Mouse (Mus musculus): ENCODE data around the gene Ilf2. TPM values are rescaled to one million over a fixed set of nuclear protein-coding genes. Genes with fewer than 3 reads are reported as not detected.

The Ilf2 gene
- polyA plus RNA-seq (2016; fragmentation: Nextera tagmentation; extraction: Ambion mirVana) = 301 and 311 TPM in 2 replicates

DNA sequence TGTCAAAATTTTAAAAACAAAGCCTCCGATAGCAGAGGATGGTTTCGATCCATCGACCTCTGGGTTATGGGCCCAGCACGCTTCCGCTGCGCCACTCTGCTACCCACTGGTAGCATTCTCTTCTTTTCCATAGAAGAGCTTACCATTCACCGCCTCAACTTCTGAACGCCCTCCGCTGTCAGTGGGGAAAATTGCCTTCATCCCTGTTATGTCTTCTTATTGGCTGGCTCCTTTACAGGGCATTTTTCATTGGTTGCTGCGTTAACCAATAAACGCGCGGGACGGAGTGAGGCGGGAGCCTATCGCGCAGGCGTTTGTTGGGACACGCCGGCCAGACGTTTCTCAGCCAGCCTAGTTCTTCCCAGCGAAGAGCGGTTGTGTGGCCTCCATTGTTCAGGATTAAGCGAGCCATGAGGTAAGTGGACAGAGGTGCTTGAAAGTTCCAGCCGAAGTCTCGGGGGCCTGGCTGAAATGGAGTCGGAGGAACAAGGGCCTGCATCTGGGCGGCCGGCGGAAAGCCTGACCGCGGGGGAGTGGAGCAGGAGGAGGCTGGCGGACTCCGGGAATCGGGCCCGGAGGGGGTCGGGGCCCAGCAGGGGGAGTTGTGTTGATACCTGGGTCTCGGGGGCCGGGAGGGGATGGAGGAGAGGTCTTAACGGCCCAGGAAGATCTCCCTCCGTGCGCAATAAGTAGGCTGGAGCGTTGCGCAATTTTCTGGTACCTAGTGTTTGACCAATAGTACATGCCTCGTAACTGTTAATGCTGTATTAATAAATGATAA, at the start of gene Ilf2:
Gene Ilf2 (plus strand): TSS at position 296 of the 781 bp plus-strand sequence.
- 0 out of 2 replicates have a peak, but pooled peaks cover 6% of the 10 kb centered on the region for H3K4me1 ChIP-seq
- peak within 1 kb of the TSS; percentile 95 for H3K27ac ChIP-seq
- H3K4me3 ChIP-seq = peak within 1 kb of the TSS; percentile 79
- peak; percentile 99 for ATAC-seq (ENCODE audit: insufficient number of reproducible peaks, insufficient read depth, low FRiP score, low TSS enrichment)
- H3K36me3 ChIP-seq = peaks cover 34% of the 10 kb centered on the region
- H3K4me2 ChIP-seq (replicated peaks) = peak within 1 kb of the TSS; percentile 75
- H3K27me3 ChIP-seq = no peaks in the 10 kb centered on the region
- WGBS = under 1% methylated on average over 45 of the region's 45 CpGs
- no peaks in the 10 kb centered on the region for H3K9me3 ChIP-seq
- H3K9ac ChIP-seq = peak within 1 kb of the TSS; percentile 85

GRCm38 (mm10) chr3:90427574-90427973, 48.4 kb upstream of the Ilf2 start:
- peaks cover 20% of the 10 kb centered on the region for H3K4me1 ChIP-seq
- H3K4me3 ChIP-seq = no peak overlapping the region
- no peaks in the 10 kb centered on the region for H3K27me3 ChIP-seq
- no peak overlapping the region for H3K27ac ChIP-seq
- 58% methylated on average over 1 of the region's 1 CpGs for WGBS
- no peaks in the 10 kb centered on the region for H3K9me3 ChIP-seq
- peaks cover 23% of the 10 kb centered on the region for H3K36me3 ChIP-seq
- ATAC-seq (ENCODE audit: insufficient number of reproducible peaks, insufficient read depth, low FRiP score, low TSS enrichment) = no peak
- no peak overlapping the region for H3K9ac ChIP-seq
- H3K4me2 ChIP-seq (replicated peaks) = no peak overlapping the region

DNA sequence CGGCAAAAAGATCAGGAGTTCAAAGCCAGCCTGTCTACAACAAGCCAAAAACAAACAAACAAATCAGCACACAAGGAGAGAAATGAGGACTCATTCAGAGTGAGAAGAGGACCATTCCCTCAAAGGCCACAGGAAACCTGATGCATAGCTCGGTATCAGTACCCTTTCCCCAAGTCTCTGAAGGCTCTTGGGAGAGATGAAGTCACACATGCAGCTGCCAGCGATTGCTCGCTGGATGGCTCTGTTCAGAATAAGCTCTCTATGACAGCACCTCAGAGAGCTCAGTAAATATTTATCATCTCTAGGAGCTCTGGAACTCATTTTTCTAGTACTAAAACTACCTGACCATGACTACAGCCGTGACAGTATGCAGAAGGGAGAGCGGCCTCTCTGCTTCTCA, 47.7 kb upstream of the Ilf2 start:
- peaks cover 17% of the 10 kb centered on the region for H3K36me3 ChIP-seq

GRCm38 (mm10) chr3:90429576-90429975, 46.4 kb upstream of the Ilf2 start:
- ATAC-seq (ENCODE audit: insufficient number of reproducible peaks, insufficient read depth, low FRiP score, low TSS enrichment) = no peak
- peaks cover 20% of the 10 kb centered on the region for H3K4me1 ChIP-seq
- 87% methylated on average over 3 of the region's 3 CpGs for WGBS

More for the DNA sequence above, 47.7 kb upstream of the Ilf2 start:
- H3K27me3 ChIP-seq = no peaks in the 10 kb centered on the region
- WGBS = 82% methylated on average over 6 of the region's 6 CpGs
- H3K4me1 ChIP-seq = peaks cover 20% of the 10 kb centered on the region
- no peak for ATAC-seq (ENCODE audit: insufficient number of reproducible peaks, insufficient read depth, low FRiP score, low TSS enrichment)
- no peaks in the 10 kb centered on the region for H3K9me3 ChIP-seq
- H3K27ac ChIP-seq = no peak overlapping the region
- no peak overlapping the region for H3K4me3 ChIP-seq
- no peak overlapping the region for H3K9ac ChIP-seq
- no peak overlapping the region for H3K4me2 ChIP-seq (replicated peaks)

DNA sequence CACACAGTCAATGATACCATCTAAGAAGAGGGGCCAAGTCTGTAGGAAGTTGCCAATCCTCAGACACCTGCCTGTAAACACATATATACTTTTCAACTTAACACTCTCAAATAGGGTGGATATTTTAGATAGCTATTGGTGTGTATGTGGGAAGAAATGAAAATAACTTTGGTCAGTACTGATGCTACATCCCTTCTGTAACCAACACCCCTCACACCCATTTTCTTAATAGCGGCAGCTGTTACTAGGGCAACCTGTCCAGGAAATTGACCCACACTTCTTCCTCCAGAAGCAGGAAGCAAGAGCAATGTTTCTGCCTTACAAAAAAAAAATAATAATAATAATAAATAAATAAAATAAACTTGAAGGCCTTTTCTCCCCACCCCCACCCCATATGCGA, 43.6 kb upstream of the Ilf2 start:
- peak overlapping the region; percentile 78 for H3K4me3 ChIP-seq
- peak overlapping the region; percentile 95 for H3K4me2 ChIP-seq (replicated peaks)
- WGBS = 15% methylated on average over 2 of the region's 2 CpGs
- H3K9me3 ChIP-seq = no peaks in the 10 kb centered on the region
- no peaks in the 10 kb centered on the region for H3K27me3 ChIP-seq
- peak overlapping the region; percentile 91 for H3K9ac ChIP-seq
- peaks cover 20% of the 10 kb centered on the region for H3K4me1 ChIP-seq
- ATAC-seq (ENCODE audit: insufficient number of reproducible peaks, insufficient read depth, low FRiP score, low TSS enrichment) = no peak
- H3K27ac ChIP-seq = no peak overlapping the region
- 0 out of 2 replicates have a peak, but pooled peaks cover 10% of the 10 kb centered on the region for H3K36me3 ChIP-seq

More at GRCm38 (mm10) chr3:90429576-90429975, 46.4 kb upstream of the Ilf2 start:
- H3K4me2 ChIP-seq (replicated peaks) = no peak overlapping the region
- no peak overlapping the region for H3K9ac ChIP-seq
- no peak overlapping the region for H3K27ac ChIP-seq
- H3K9me3 ChIP-seq = no peaks in the 10 kb centered on the region
- 0 out of 2 replicates have a peak, but pooled peaks cover 10% of the 10 kb centered on the region for H3K36me3 ChIP-seq
- no peaks in the 10 kb centered on the region for H3K27me3 ChIP-seq
- H3K4me3 ChIP-seq = no peak overlapping the region

DNA sequence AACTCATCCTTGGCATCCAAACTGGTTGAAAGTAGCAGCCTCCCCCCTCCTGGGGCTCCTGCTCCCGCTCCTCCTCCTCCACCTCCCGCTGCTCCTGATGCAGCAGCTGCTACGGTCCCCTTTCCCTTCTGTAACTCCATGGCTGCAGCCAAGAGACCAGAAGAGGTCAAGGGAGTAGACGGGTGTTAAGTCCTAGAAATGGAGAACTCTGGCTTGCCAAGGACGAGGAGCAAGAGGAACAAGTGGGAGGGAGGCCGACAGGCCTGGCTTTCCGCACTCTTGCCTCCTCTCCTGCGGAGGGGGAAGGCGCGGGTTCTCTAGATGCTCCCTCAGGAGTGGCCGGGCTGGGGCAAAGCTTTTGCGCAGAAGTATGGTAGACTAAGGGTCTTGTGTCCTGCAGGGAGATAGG, 43.1 kb upstream of the Ilf2 start:
- Histone ChIP-seq H3K4me2 (replicated peaks) (peak overlapping the region; percentile 95), H3K36me3 (0 out of 2 replicates have a peak, but pooled peaks cover 10% of the 10 kb centered on the region), H3K4me3 (peak overlapping the region; percentile 78), H3K9ac (peak overlapping the region; percentile 91), H3K27ac (peak overlapping the region; percentile 95), H3K27me3 (no peaks in the 10 kb centered on the region), H3K9me3 (no peaks in the 10 kb centered on the region), H3K4me1 (peaks cover 20% of the 10 kb centered on the region)
- WGBS = 0% methylated on average over 12 of the region's 12 CpGs
- ATAC-seq (ENCODE audit: insufficient number of reproducible peaks, insufficient read depth, low FRiP score, low TSS enrichment) = 0 out of 2 replicates have a peak, but pooled peaks have one; percentile 17

- Histone ChIP-seq H3K9me3 (no peaks in the 10 kb centered on the region), H3K4me3 (peak within 1 kb of the TSS; percentile 78), H3K36me3 (0 out of 2 replicates have a peak, but pooled peaks cover 10% of the 10 kb centered on the region), H3K4me1 (peaks cover 17% of the 10 kb centered on the region), H3K4me2 (replicated peaks) (peak within 1 kb of the TSS; percentile 95), H3K27me3 (no peaks in the 10 kb centered on the region), H3K9ac (peak within 1 kb of the TSS; percentile 91), H3K27ac (peak within 1 kb of the TSS; percentile 95)
- peak; percentile 99 for ATAC-seq (ENCODE audit: insufficient number of reproducible peaks, insufficient read depth, low FRiP score, low TSS enrichment)
- whole genome bisulfite sequencing = 1% methylated on average over 52 of the region's 52 CpGs
These were observed 42.4 kb upstream of the Ilf2 start, which contains the start of gene Ints3 for GRCm38 (mm10) chr3:90433381-90434020. Gene Ints3 (minus strand): TSS chr3:90433622.

- WGBS = 54% methylated on average over 11 of the region's 11 CpGs
These were observed 41.7 kb upstream of the Ilf2 start for GRCm38 (mm10) chr3:90434073-90434730.

GRCm38 (mm10) chr3:90437131-90437530, 38.8 kb upstream of the Ilf2 start:
- Histone ChIP-seq H3K9ac (no peak overlapping the region), H3K4me1 (peaks cover 4% of the 10 kb centered on the region), H3K4me3 (no peak overlapping the region), H3K36me3 (no peaks in the 10 kb centered on the region), H3K9me3 (no peaks in the 10 kb centered on the region), H3K27ac (no peak overlapping the region), H3K27me3 (no peaks in the 10 kb centered on the region), H3K4me2 (replicated peaks) (no peak overlapping the region)
- WGBS = 71% methylated on average over 4 of the region's 4 CpGs
- ATAC-seq (ENCODE audit: insufficient number of reproducible peaks, insufficient read depth, low FRiP score, low TSS enrichment) = no peak

More at GRCm38 (mm10) chr3:90434073-90434730, 41.7 kb upstream of the Ilf2 start:
- peak overlapping the region; percentile 95 for H3K4me2 ChIP-seq (replicated peaks)
- H3K4me3 ChIP-seq = peak overlapping the region; percentile 78
- peak overlapping the region; percentile 10; the same call in 1 of the 2 replicates for H3K9ac ChIP-seq
- H3K27me3 ChIP-seq = no peaks in the 10 kb centered on the region
- H3K4me1 ChIP-seq = peaks cover 17% of the 10 kb centered on the region
- no peaks in the 10 kb centered on the region for H3K9me3 ChIP-seq
- H3K36me3 ChIP-seq = 0 out of 2 replicates have a peak, but pooled peaks cover 7% of the 10 kb centered on the region
- H3K27ac ChIP-seq = peak overlapping the region; percentile 95; the same call in 1 of the 2 replicates
- ATAC-seq (ENCODE audit: insufficient number of reproducible peaks, insufficient read depth, low FRiP score, low TSS enrichment) = no peak

GRCm38 (mm10) chr3:90440756-90441155, 35.2 kb upstream of the Ilf2 start:
- H3K4me2 ChIP-seq (replicated peaks) = no peak overlapping the region
- 73% methylated on average over 2 of the region's 2 CpGs for WGBS
- peaks cover 1% of the 10 kb centered on the region; the same call in 1 of the 2 replicates for H3K4me1 ChIP-seq
- H3K9me3 ChIP-seq = no peaks in the 10 kb centered on the region
- no peak overlapping the region for H3K9ac ChIP-seq
- H3K4me3 ChIP-seq = no peak overlapping the region
- no peak for ATAC-seq (ENCODE audit: insufficient number of reproducible peaks, insufficient read depth, low FRiP score, low TSS enrichment)
- H3K27ac ChIP-seq = no peak overlapping the region
- no peaks in the 10 kb centered on the region for H3K27me3 ChIP-seq
- H3K36me3 ChIP-seq = no peaks in the 10 kb centered on the region

DNA sequence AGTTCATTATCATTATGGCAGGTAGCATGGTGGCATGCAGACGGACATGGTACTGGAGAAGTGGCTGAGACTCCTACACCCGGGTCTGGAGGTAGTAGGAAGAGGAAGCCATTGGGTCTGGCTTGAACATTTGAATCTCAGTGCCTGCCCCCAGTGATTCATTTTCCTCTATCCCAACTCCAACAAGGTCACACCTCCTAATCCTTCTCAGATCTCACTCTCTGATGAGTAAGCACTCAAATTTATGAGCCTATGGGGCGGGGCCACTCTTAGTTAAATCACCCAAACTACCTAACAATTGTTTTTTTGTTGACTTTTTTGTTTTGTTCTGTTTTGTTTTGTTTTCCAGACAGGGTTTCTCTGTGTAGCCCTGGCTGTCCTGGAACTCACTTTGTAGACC, 31.9 kb upstream of the Ilf2 start:
- no peak for ATAC-seq (ENCODE audit: insufficient number of reproducible peaks, insufficient read depth, low FRiP score, low TSS enrichment)
- 75% methylated on average over 3 of the region's 3 CpGs for WGBS
- Histone ChIP-seq H3K36me3 (no peaks in the 10 kb centered on the region), H3K4me2 (replicated peaks) (no peak overlapping the region), H3K4me3 (no peak overlapping the region), H3K9me3 (no peaks in the 10 kb centered on the region), H3K27ac (no peak overlapping the region), H3K4me1 (peaks cover 7% of the 10 kb centered on the region; the same call in 1 of the 2 replicates), H3K27me3 (no peaks in the 10 kb centered on the region), H3K9ac (no peak overlapping the region)

Measured in embryonic facial prominence, embryonic 12.5 days (tissue).